Mouse (Mus musculus): ENCODE measurements around the gene Fam47e.

- no peak for TF ChIP-seq CTCF (IDR thresholded peaks at IDR 0.05)
- no peak for TF ChIP-seq POLR2A (IDR thresholded peaks at IDR 0.05; ENCODE audit: insufficient read depth, low read depth, low read length)
- no peak for TF ChIP-seq EP300 (IDR thresholded peaks at IDR 0.05; ENCODE audit: insufficient read depth, low read depth, low read length)
Measured at GRCm38 (mm10) chr5:92552611-92553010, 2.3 kb upstream of the Fam47e start.

All from heart, adult 2 months (tissue).